14 mouse cellular contexts compared by ENCODE assay signal in genomic region chr13:92098484-92098883, GRCm38 (mm10).
"Had no signal": no experiment of that assay in that cellular context is flagged by ENCODE, and none has a peak within 500 bp of the region (broad histone marks: within the 10 kb centered on the region; RNA-seq: fewer than 3 reads in every experiment).

No protein-coding gene starts in this region.

- H3K9ac ChIP-seq: liver, embryonic 15.5 days; stomach, embryonic 15.5 days had no signal

- H3K36me3 ChIP-seq: limb, embryonic 10.5 days; liver, embryonic 15.5 days; stomach, embryonic 15.5 days had no signal

- H3K9me3 ChIP-seq: limb, embryonic 10.5 days; liver, embryonic 15.5 days; stomach, embryonic 15.5 days had no signal

- H3K27me3 ChIP-seq: liver, embryonic 15.5 days; stomach, embryonic 15.5 days had no signal

- ATAC-seq: intestine, postnatal 0 days; lung, postnatal 0 days had no signal

- H3K4me1 ChIP-seq: liver, embryonic 15.5 days; stomach, embryonic 15.5 days had no signal

- H3K4me2 ChIP-seq: liver, embryonic 11.5 days; liver, embryonic 15.5 days; stomach, embryonic 15.5 days had no signal

- H3K27ac ChIP-seq: layer of hippocampus, adult 2 months; limb, embryonic 10.5 days; liver, embryonic 15.5 days; stomach, embryonic 15.5 days had no signal

- H3K4me3 ChIP-seq: layer of hippocampus, adult 2 months; limb, embryonic 10.5 days; liver, embryonic 15.5 days; stomach, embryonic 15.5 days had no signal

- DNase-seq: kidney, postnatal 10 days; kidney, postnatal 4 days; lung, adult 2 months; lung, postnatal 36 days; right cerebral cortex, postnatal 14 days; thymus, adult 2 months; thymus, postnatal 36 days had no signal
